Mouse (Mus musculus): Measurements from ENCODE around the gene Dock1.

GRCm38 (mm10) chr7:135221475-135221874 is 551.0 kb downstream of the Dock1 start:
- TF ChIP-seq EP300 (IDR thresholded peaks at IDR 0.05; ENCODE audit: insufficient read depth, low read depth, low read length) = no peak
- no peak for TF ChIP-seq CTCF (IDR thresholded peaks at IDR 0.05; ENCODE audit: low read depth, low read length)
